ENCODE assay signal across 20 mouse cellular contexts in the genomic region with DNA sequence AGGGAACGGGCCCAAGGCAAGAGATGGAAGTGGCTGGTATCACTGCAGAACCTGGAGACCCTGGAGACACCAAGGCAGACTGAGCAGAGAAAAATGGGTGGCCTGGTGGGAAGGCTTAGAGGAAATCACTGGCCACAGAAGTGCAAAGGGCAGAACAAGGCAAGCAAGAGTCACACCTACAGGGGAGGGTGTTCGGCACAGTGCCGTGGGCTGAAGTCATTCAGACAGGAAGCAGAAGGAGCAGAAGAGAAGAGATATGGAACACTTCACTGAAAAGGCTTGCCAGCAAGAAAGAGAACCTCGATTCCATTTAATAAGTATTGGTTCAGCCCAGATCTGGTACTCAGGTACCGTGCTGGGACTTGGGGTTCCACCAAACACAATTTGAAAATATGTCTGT.
"Had no signal": no experiment of that assay in that cellular context is flagged by ENCODE, and none has a peak within 500 bp of the region (broad histone marks: within the 10 kb centered on the region; RNA-seq: fewer than 3 reads in every experiment).

No protein-coding gene starts in this region.

- H3K27me3 ChIP-seq: liver, embryonic 13.5 days; liver, embryonic 15.5 days; lung, embryonic 15.5 days; midbrain, embryonic 12.5 days; neural tube, embryonic 13.5 days; neural tube, embryonic 15.5 days had no signal

- H3K4me2 ChIP-seq: liver, embryonic 13.5 days; liver, embryonic 15.5 days; lung, embryonic 15.5 days; midbrain, embryonic 12.5 days; neural tube, embryonic 13.5 days; neural tube, embryonic 15.5 days had no signal

- H3K4me3 ChIP-seq: liver, embryonic 13.5 days; liver, embryonic 15.5 days; lung, embryonic 15.5 days; midbrain, embryonic 10.5 days; midbrain, embryonic 12.5 days; myocyte; neural tube, embryonic 13.5 days; neural tube, embryonic 15.5 days had no signal

- H3K4me1 ChIP-seq: lung, embryonic 15.5 days; midbrain, embryonic 12.5 days had no signal

- DNase-seq: liver, embryonic 13.5 days; liver, postnatal 0 days; lung, adult 2 months; midbrain, embryonic 14.5 days; right cerebral cortex, postnatal 25 days; right cerebral cortex, postnatal 4 days; spleen, adult 18-20 months; thymus, adult 18-20 months; thymus, postnatal 14 days; thymus, postnatal 36 days had no signal

- H3K9ac ChIP-seq: liver, embryonic 13.5 days; liver, embryonic 15.5 days; liver, postnatal 0 days; lung, embryonic 15.5 days; midbrain, embryonic 12.5 days; neural tube, embryonic 13.5 days; neural tube, embryonic 15.5 days had no signal

- H3K27ac ChIP-seq: liver, embryonic 13.5 days; liver, embryonic 15.5 days; lung, embryonic 15.5 days; macrophage; midbrain, embryonic 12.5 days; neural tube, embryonic 13.5 days; neural tube, embryonic 15.5 days had no signal

- ATAC-seq: liver, postnatal 0 days; lung, postnatal 0 days; midbrain, embryonic 16.5 days had no signal

- H3K36me3 ChIP-seq: liver, embryonic 13.5 days; liver, embryonic 15.5 days; lung, embryonic 15.5 days; midbrain, embryonic 10.5 days; midbrain, embryonic 12.5 days; neural tube, embryonic 13.5 days; neural tube, embryonic 15.5 days had no signal

- H3K9me3 ChIP-seq: liver, embryonic 13.5 days; liver, embryonic 15.5 days; lung, embryonic 15.5 days; midbrain, embryonic 10.5 days; midbrain, embryonic 12.5 days; neural tube, embryonic 13.5 days; neural tube, embryonic 15.5 days had no signal
